Mouse (Mus musculus) spleen, adult 12 weeks (tissue): Measurements from ENCODE around the gene Ostc.

Experiments
- DNase-seq: peaks from one replicate; pipeline ENCODE4 v3.0.0; 2022; ENCODE audit warnings: low spot score

Gene Ostc

DNA sequence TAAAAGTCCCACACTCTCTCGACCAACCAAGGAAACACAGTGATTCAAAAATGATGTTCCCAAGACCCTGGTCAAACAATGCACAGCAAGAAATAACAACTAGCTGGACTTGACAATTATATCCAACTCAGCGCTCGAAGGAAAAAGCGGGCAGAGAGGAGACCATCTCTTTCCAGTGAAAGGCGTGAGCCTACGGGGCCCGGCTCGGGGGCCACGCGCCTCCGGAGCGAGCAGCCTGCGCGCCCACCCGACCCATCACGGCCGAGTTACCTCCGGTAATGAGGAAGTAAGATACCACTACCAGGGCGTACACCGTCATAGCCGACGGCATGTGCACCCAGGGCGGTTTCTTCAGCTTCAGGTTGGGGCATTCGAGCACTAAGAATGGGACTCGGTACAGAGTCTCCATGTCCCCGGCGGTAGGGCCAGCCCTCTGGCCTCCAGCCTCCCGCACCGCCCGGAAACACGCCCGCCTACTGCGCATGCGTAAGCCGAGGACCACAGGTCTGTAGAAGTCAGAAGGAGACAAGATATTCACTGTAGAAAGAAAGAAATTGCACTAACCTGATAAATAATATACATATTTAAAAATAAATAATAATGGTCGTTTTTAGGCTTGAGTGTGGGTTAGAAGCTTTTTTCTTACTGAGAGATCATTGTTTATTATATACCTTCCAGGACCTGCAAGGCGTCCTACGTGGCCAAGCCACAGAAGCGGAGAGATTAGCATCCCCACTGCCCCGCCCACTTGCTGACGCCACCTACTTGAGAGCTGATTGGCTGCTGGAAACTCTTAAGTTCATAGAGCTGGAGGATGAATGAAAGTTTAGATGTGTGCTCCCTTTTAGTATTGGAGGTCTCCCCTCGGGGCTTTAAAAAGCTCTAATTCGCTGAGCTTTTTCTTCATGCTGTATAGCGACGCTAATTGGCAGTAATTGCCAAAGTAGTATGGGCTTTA is at the start of gene Ostc:
TSS of gene Ostc (minus strand) at position 478 of the 958 bp plus-strand sequence.
- DNase-seq = peak; percentile 91

DNA sequence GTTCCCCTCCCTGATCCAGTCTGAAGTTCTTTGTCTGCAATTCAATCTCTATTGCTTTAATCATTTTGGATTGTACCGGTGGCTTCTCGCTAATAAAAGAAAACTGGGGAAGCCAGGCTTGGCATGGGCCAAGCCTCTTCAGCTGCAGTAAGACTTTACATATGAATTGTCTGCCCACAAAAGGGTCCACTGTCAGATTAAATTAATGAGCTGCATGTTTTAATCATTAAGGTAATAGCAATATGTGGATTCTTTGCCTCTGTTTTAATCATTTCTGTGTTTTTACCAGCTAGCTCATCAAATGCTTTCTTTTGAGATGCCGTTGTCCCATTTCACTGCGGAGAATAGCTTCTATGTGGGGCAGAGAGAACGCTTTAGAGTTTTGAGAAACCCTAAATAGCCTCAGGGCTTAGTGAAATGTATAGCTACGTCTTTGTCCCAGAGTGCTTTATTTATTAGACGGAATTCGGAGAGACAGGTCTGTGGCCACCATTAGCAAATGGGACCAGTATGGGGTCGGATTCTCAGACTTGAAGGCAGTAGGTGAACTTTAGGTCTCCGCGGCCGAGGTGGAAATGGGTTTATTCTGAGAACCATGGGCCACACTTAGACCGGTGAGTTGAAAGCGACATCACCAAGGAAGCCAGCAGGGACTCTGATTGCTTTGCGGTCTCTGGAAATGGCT is 49.1 kb upstream of the Ostc start:
- DNase-seq = no peak

GRCm38 (mm10) chr3:130757117-130757852 is 48.0 kb upstream of the Ostc start:
- DNase-seq = no peak

DNA sequence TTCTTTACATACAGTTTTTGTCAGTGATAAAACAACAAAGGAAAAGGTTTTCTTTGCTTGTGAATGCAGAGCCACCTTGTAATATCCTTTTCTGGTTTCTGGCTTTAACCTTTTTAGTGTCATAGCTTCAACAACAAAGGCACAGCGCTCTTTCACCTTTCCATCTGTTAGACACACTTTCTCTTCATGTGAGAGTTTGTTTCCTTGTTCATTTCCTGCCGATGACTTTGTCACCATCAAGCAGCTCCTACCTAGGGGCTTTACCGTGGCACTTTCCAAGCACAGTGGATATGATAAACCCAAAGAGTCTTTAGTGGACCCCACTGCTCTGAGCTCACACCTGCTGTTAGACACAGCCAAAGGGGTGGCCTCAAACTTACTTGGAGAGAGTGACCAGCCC is 40.0 kb upstream of the Ostc start:
- DNase-seq = no peak

DNA sequence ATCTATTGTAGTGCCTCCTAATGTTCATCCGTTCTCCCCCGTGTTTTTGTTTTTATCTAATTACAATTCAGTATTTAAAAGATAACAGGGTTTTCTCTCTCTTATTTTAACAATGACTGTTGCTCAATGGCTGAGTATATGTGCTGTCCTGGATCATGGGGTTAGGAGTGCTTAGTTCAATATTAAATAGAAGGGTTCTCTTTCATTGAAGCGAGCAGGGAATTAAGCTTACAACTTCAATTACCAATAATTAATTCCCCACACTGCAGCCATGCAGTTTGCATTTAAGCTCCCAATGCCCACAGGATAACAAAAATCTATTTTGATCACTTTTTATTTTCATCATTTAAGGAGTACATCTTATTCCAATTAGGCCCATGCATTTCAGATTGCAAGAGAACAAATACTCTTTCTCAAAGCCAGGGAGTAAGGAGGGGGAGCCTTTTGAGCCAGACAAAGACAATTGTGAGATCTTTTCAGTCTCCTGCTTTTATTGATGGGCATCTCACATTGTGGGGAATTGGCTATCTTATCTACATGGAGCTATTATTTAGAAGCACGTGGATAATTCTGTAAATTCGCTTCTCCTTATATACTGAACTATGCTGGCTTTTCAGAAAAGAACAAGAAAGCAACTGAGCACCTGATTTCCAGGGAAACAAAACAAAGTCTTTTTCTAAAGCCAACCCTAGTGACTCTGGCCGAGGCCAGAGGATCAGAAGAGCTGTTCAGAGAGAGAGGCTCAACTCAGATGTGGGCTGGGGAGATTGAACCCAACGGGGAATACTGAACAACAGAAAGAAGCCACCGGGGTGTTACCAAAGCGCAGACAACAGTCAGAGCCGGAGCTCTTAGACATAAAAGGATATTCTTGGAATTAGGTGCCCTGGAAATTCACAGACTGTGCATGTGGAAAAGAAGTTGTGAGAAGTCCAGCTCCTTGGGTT is 37.7 kb upstream of the Ostc start:
- no peak for DNase-seq

DNA sequence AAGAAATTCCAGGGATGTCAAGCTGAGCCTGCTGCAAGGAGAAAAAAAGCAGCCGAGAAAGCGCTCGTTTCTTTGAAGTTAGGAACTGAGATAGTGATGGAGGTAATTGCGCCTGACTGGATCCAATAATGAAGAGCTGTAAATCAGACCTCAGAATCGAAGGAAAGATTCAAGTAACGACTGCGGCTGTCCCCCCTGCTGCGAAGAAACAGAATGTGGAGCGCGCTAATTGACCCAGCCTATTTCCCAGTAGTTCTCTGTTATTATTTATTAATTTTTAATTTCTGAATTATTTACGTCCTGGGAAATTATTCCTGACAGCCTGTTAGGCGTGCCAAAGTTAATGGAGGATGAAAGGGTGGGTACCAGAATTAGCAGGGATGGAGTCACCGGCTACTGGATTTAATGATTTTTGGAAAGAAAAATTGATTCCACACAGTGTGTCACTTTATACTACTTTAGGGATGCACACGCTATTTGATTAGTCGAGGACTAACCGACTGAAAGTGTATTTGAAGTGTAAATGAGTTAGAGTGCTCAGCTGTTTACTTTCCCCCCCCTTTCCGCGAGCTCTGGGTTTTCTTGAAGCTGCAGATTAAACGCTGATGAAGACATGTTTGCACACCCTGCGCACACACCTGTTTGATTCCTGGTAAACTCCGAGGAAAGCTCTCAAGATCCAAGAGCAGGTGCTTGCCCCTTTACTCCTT is 28.6 kb upstream of the Ostc start:
- no peak for DNase-seq

DNA sequence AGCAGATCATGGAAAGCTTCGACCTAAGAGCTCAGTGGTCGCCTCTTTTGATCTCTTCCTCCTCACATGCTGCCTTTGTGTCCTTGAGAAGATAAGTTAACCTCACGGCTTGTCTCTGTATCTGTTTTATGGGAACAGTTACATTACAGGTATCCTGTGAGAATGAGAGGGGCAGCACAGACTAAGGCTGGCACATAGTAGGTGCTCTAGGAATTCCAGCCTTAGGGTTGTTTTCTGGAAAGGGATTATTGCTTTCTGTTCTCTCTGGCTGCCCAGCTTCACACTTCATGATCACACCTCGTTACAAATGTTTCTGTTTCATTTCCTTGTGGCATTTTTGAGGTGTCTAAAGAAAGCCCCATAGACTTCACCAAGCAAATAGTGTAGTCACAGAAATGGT is 27.5 kb upstream of the Ostc start:
- no peak for DNase-seq

GRCm38 (mm10) chr3:130730189-130730653 is 21.0 kb upstream of the Ostc start, which contains the start of gene Rpl34:
TSS of gene Rpl34 (minus strand) at chr3:130730398.
- DNase-seq = peak; percentile 84

DNA sequence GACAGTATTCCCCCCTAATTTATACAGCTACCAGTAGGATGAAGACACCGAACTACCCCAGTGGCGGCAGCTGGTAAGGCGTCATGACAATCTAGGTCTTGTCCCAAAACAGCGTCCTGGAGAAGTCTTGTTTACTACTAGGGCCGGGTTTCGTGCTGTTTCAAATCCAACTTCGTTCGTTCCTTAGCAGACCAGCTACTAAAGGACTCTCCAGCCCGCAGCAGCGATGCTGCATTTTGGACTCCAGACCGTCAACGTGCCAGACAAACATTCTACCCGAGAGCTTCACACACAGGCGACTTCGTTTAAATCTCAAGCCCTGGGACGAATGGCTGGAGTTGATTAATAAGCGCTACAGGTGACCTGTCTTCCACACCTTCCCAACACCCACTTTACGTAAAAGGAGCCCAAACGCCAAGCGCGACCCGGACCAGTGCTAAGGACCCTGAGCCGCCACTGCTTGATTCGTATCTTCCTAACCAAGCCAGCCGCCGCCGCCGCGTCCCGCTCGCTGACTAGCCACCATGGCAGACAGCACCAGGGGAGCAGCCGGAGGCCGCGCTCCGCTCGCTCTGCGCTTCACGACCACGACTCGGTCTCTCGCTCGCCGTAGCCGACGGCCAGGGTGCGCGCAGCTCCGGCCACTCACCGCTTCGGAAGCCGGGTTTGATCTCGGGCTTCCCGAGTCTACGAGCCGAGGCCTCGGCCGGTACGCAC is 20.4 kb upstream of the Ostc start:
- peak; percentile 25 for DNase-seq

DNA sequence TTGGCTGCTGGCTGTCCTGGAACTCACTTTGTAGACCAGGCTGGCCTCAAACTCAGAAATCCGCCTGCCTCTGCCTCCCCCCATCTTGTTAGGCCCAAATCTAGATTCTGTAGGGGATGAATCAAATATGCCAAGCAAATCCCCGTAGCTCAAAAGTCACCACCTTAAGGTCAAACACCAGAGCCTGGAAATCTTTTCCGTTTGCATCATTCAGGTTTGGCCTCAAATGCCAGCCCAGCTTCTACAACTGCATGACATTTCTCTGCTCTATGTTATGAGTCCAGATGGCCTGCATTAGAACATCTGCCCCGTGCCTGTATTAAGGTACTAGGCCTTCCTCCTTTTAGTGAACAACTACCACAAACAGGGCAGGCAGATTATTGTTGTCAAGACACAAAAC is 18.4 kb upstream of the Ostc start:
- DNase-seq = no peak

- no peak for DNase-seq
Observed at GRCm38 (mm10) chr3:130727036-130727435, 17.8 kb upstream of the Ostc start.

DNA sequence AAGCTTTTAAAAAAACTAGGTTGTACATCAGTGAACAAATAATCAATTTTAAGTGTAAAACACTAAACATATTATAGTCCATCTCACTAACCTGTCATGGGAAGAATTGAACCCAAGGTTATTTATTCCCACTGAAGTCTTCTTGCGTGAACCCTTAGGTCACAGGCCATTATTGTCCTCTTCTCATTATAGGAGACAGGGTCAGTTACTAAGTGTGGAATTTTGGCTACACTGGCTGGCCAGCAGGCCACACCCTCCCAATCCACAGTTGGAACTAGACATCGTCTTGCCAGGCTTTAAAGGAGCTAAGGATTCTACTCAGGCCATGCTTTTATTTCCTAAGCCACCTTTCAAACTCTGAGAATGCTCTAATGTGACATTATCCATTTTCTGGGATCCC is 16.5 kb upstream of the Ostc start:
- DNase-seq = no peak

DNA sequence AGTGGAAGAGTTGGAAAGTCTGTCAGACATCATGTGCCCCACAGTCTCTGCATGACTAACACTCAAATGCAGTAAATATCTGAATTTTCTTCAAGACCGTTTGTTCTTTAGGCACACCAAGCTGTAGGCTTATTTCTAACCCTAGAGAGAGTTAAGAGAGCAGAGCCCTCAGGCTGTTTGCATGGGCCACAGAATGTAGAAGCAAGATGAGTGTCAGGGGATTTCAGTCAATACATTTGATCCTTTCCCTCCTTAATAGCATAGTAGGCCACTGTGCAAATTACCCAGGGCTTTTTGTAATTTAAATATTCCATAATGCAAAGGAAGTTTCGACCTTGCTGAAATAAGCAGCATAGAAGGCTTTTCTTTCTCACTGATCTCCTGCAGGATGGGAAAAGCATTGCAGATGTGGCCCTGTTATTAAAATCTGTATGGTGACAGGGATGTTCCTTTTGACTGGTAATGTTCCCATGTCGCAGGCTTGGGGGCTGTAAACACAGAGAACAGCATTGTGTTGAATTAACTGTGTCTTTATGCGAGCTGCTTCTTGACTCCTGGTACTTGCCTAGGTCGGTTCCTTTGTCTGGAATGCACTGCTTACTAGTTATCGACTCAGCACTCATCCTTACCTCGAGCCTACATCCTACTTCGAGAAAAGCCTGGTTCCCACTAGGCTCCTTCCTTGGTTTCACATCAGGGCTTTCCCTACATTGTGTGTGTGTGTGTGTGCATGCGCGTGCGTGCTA is 13.7 kb upstream of the Ostc start:
- DNase-seq = no peak

GRCm38 (mm10) chr3:130720225-130720624 is 11.0 kb upstream of the Ostc start:
- DNase-seq = no peak

GRCm38 (mm10) chr3:130718871-130719270 is 9.6 kb upstream of the Ostc start:
- no peak for DNase-seq

DNA sequence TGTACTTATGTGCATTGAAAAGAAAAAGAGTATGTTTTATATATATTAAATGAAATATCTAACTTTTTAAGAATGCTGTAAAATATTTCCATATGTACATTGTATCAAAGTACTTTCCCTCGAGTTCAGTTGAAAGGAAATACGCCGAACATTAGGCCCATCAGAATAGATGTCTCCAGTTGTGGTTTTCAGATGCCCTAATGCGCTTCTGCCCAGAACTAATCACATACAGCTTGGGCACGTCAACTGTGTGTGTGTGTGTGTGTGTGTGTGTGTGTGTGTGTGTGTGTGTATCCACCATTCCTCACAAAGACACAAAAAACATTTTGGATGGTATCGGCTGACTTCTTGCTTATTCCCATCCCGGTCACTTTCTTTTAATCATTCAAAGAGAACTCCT is 7.3 kb upstream of the Ostc start:
- DNase-seq = no peak

- DNase-seq = peak; percentile 38
Observed at GRCm38 (mm10) chr3:130714775-130715568, 5.7 kb upstream of the Ostc start.

DNA sequence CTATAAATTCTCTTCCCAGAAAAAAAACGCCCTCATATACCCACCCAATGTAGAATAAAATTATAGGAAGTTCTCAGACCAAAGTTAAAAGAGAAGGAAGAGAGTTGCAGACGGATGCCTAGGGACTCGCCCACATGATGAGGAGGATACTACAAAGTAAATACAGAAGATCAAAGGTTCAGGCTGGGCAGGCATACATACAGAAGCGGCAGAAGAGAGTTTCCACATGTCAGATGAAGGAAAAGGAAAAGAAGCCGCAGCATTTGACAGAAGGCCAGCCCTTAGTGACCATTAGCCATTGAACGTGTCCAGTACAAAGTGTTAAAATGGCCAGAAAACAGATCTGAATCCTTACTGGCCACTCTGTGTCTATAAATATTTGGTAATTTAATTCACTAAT is 3.6 kb upstream of the Ostc start:
- DNase-seq = no peak
